Mouse (Mus musculus) stomach, postnatal 0 days (tissue): ENCODE results near the gene Sephs1. TPM values are rescaled to one million over a fixed set of nuclear protein-coding genes. Genes with fewer than 3 reads are reported as not detected.

Experiments
- ATAC-seq: fragments of 200-750 bp; cut with Nextera tagmentation; 2 replicates; pipeline ENCODE4 v1.8.0; 2017; ENCODE audit not compliant: low FRiP score, low TSS enrichment
- DNase-seq: peaks from one replicate; pipeline ENCODE4 v3.0.0-alpha.2; 2016; ENCODE audit warnings: low spot score
- H3K27ac ChIP-seq: fragments of 300-500 bp; sonication (generic); replicated peaks from 2 replicates; pipeline ENCODE4 v1.5.1; 2014; ENCODE audit warnings: mild to moderate bottlenecking, control low read depth
- H3K27me3 ChIP-seq: fragments of 300-500 bp; sonication (generic); 2 replicates; pipeline ENCODE4 v1.6.1; 2014; ENCODE audit warnings: low read length; ENCODE audit not compliant: control insufficient read depth, insufficient read depth
- H3K36me3 ChIP-seq: fragments of 300-500 bp; sonication (generic); 2 replicates; pipeline ENCODE4 v1.6.1; 2014; ENCODE audit warnings: low read length, mixed read lengths; ENCODE audit not compliant: control insufficient read depth, insufficient read depth
- H3K4me1 ChIP-seq: fragments of 300-500 bp; sonication (generic); replicated peaks from 2 replicates; pipeline ENCODE4 v1.6.1; 2014; ENCODE audit warnings: antibody characterized with exemption; ENCODE audit not compliant: control insufficient read depth, insufficient read depth
- H3K4me2 ChIP-seq: fragments of 300-500 bp; sonication (generic); replicated peaks from 2 replicates; pipeline ENCODE4 v1.6.1; 2014; ENCODE audit warnings: low read depth, mild to moderate bottlenecking, control low read depth, moderate library complexity
- H3K4me3 ChIP-seq: fragments of 300-500 bp; sonication (generic); 2 replicates; pipeline ENCODE4 v1.5.1; 2014; ENCODE audit warnings: low read depth, low read length, control low read depth
- H3K9ac ChIP-seq: fragments of 300-500 bp; sonication (generic); 2 replicates; pipeline ENCODE4 v1.6.1; 2014; ENCODE audit warnings: mild to moderate bottlenecking, low read length, control low read depth, mixed read lengths
- H3K9me3 ChIP-seq: fragments of 300-500 bp; sonication (generic); 2 replicates; pipeline ENCODE4 v1.6.1; 2016; ENCODE audit warnings: low read length; ENCODE audit not compliant: control insufficient read depth
- CTCF ChIP-seq: IDR thresholded peaks from 2 replicates; pipeline ENCODE4 v1.5.1; 2016; ENCODE audit warnings: antibody characterized with exemption, low read depth, mild to moderate bottlenecking, moderate library complexity
- EP300 ChIP-seq: optimal IDR thresholded peaks from 2 replicates; pipeline ENCODE3; 2016; ENCODE audit warnings: antibody characterized with exemption
- WGBS: fragments of 180-500 bp; shearing (Covaris S2); extraction: QIAGEN DNeasy Blood & Tissue Kit; methylation state at CpG from one replicate; pipeline ENCODE4 v1.1.7; 2014; 5-methylcytosine and 5-hydroxymethylcytosine counted together
- polyA plus RNA-seq: library from polyadenylated mRNA; unstranded; fragments of >200 nt; fragmentation: Nextera tagmentation; extraction: Ambion mirVana; gene quantifications from 2 replicates; pipeline ENCODE4 v1.2.1, GENCODE M21; 2015

Gene Sephs1
- polyA plus RNA-seq, 1 experiment from 2014 or later: 25.7 TPM

- TF ChIP-seq EP300 (no peak), CTCF (no peak)
- H3K27me3 ChIP-seq: no peaks in the 10 kb centered on the region
- H3K4me3 ChIP-seq: no peak overlapping the region
- ATAC-seq (no peak), DNase-seq (no peak)
- H3K4me2 ChIP-seq: no peak overlapping the region
- H3K9me3 ChIP-seq: no peaks in the 10 kb centered on the region
- no peak overlapping the region for H3K27ac ChIP-seq
- H3K9ac ChIP-seq: no peak overlapping the region
- no peaks in the 10 kb centered on the region for H3K36me3 ChIP-seq
- WGBS: 65% methylated on average over 3 of the region's 3 CpGs
- no peaks in the 10 kb centered on the region for H3K4me1 ChIP-seq
Observed at GRCm38 (mm10) chr2:4876131-4876530, 5.2 kb upstream of the Sephs1 start.

DNA sequence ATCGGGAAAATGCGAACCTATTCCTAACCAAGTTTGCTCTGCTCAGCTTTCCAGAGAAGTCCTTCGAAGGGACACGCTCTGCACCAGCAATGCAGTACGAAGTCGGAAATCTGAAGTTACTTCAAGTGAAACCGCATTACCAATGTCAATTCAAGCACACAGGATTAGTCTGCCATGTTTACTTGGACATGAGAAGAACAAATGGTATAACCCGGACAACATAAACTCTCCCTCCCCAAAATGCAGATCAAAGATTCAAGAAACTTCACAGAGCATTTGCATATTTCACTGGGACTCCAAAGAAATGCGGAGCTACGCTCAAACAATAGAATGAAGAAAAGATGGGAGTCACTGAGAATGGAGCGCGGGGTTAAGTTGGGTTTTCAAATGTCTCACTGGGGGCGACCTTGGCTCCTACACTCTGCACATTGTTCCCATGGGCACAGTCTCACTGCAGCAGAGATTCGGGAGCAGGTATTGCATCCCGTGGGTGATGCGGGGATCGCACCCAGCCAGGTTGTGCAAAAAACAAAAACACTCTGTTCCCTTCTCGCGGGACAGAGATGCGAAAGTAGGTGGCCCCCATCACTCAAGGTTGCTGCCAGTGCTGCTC, 521 bp upstream of the Sephs1 start:
- peak overlapping the region; percentile 81 for H3K4me2 ChIP-seq
- H3K4me1 ChIP-seq: no peaks in the 10 kb centered on the region
- H3K27ac ChIP-seq: peak overlapping the region; percentile 99
- TF ChIP-seq CTCF: no peak
- TF ChIP-seq EP300: no peak
- peak overlapping the region; percentile 99 for H3K9ac ChIP-seq
- peak overlapping the region; percentile 98 for H3K4me3 ChIP-seq
- ATAC-seq (peak; percentile 13; the same call in 1 of the 2 replicates), DNase-seq (no peak)
- H3K27me3 ChIP-seq: no peaks in the 10 kb centered on the region
- no peaks in the 10 kb centered on the region for H3K9me3 ChIP-seq
- H3K36me3 ChIP-seq: no peaks in the 10 kb centered on the region; the same call in 1 of the 2 replicates
- 3% methylated on average over 20 of the region's 20 CpGs for WGBS

DNA sequence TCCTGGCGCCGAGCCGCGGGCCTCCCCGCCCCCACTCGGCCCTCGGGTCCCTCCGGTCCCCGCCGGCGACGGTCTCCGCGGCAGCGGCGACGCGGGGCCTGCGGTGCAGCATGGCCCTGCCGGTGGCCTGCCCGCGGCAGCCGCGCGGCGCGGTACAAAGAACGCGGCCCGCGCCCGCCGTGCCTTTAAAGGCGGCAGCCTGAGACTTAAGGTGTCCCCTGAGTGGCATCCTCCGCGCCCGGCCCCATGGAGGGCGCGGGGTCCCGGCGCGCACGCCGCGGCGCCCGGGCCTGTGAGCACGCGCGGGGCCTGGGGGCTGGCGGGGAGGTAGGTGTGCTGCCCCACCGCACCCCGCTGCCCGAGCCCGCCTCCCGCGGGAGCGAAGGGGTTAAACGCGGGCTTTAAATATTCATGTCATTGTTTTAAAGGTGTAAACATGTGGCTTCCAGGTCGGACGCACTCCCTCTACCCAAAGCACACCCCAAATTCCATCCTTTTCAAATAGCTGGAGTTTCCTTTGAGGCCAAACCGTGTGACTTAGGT, 956 bp downstream of the Sephs1 start:
- peak overlapping the region; percentile 98 for H3K4me3 ChIP-seq
- no peaks in the 10 kb centered on the region for H3K9me3 ChIP-seq
- peak overlapping the region; percentile 99 for H3K9ac ChIP-seq
- no peaks in the 10 kb centered on the region for H3K4me1 ChIP-seq
- DNase-seq (peak; percentile 74), ATAC-seq (peak; percentile 59)
- peak overlapping the region; percentile 99 for H3K27ac ChIP-seq
- H3K36me3 ChIP-seq: no peaks in the 10 kb centered on the region; the same call in 1 of the 2 replicates
- under 1% methylated on average over 54 of the region's 63 CpGs for WGBS
- no peak for TF ChIP-seq EP300
- no peak for TF ChIP-seq CTCF
- H3K27me3 ChIP-seq: no peaks in the 10 kb centered on the region
- H3K4me2 ChIP-seq: peak overlapping the region; percentile 81

GRCm38 (mm10) chr2:4883009-4883704, 1.8 kb downstream of the Sephs1 start:
- Histone ChIP-seq H3K4me3 (peak overlapping the region; percentile 98), H3K9ac (peak overlapping the region; percentile 1; the same call in 1 of the 2 replicates), H3K27ac (no peak overlapping the region), H3K9me3 (no peaks in the 10 kb centered on the region), H3K27me3 (no peaks in the 10 kb centered on the region), H3K4me1 (no peaks in the 10 kb centered on the region), H3K36me3 (no peaks in the 10 kb centered on the region; the same call in 1 of the 2 replicates), H3K4me2 (peak overlapping the region; percentile 81)
- no peak for TF ChIP-seq CTCF
- no peak for TF ChIP-seq EP300
- WGBS: 1% methylated on average over 18 of the region's 18 CpGs
- ATAC-seq (no peak), DNase-seq (no peak)

GRCm38 (mm10) chr2:4886896-4887295, 5.5 kb downstream of the Sephs1 start:
- Histone ChIP-seq H3K4me2 (no peak overlapping the region), H3K36me3 (peaks cover 10% of the 10 kb centered on the region), H3K27ac (no peak overlapping the region), H3K9ac (no peak overlapping the region), H3K4me3 (no peak overlapping the region), H3K4me1 (no peaks in the 10 kb centered on the region), H3K27me3 (no peaks in the 10 kb centered on the region), H3K9me3 (no peaks in the 10 kb centered on the region)
- DNase-seq (no peak), ATAC-seq (no peak)
- TF ChIP-seq EP300 (no peak), CTCF (no peak)
- WGBS: 88% methylated on average over 6 of the region's 6 CpGs

GRCm38 (mm10) chr2:4895598-4895997, 14.2 kb downstream of the Sephs1 start:
- no peaks in the 10 kb centered on the region for H3K4me1 ChIP-seq
- DNase-seq (no peak), ATAC-seq (no peak)
- 86% methylated on average over 2 of the region's 2 CpGs for WGBS
- no peak overlapping the region for H3K4me3 ChIP-seq
- no peaks in the 10 kb centered on the region for H3K27me3 ChIP-seq
- H3K27ac ChIP-seq: no peak overlapping the region
- H3K4me2 ChIP-seq: no peak overlapping the region
- no peak overlapping the region for H3K9ac ChIP-seq
- H3K9me3 ChIP-seq: no peaks in the 10 kb centered on the region
- H3K36me3 ChIP-seq: peaks cover 20% of the 10 kb centered on the region
- no peak for TF ChIP-seq CTCF
- no peak for TF ChIP-seq EP300
